Mouse (Mus musculus): ENCODE results near the gene Arhgap42.

GRCm38 (mm10) chr9:9269305-9269704 lies 30.4 kb upstream of the Arhgap42 start:
- TF ChIP-seq CTCF (conservative IDR thresholded peaks at IDR 0.05; ENCODE audit: insufficient read depth, insufficient read length, low read depth, low read length) (no peak), POLR2A (IDR thresholded peaks at IDR 0.05; ENCODE audit: low read depth, low read length) (no peak)
